Mouse (Mus musculus) limb, embryonic 13.5 days (tissue): ENCODE measurements around the gene Gm20547. TPM values are rescaled to one million over a fixed set of nuclear protein-coding genes. Genes with fewer than 3 reads are reported as not detected.
"Not testable (repeated sequence)": the region's sequence is repeated elsewhere in the genome, so short reads cannot be mapped to it uniquely, and the experiment has no call there.

Source experiments
- ATAC-seq: fragments of 200-750 bp; cut with Nextera tagmentation; 2 replicates; pipeline ENCODE4 v1.8.0; 2017; ENCODE audit warnings: low read depth, moderate number of reproducible peaks, moderate TSS enrichment; ENCODE audit not compliant: low FRiP score
- H3K27ac ChIP-seq: fragments of 300-500 bp; sonication (generic); 2 replicates; pipeline ENCODE4 v1.5.1; 2015; ENCODE audit warnings: inconsistent platforms, mild to moderate bottlenecking, moderate library complexity
- H3K27me3 ChIP-seq: fragments of 300-500 bp; sonication (generic); 2 replicates; pipeline ENCODE4 v1.6.1; 2015; ENCODE audit warnings: mild to moderate bottlenecking, inconsistent platforms
- H3K36me3 ChIP-seq: fragments of 300-500 bp; sonication (generic); 2 replicates; pipeline ENCODE4 v1.6.1; 2015; ENCODE audit warnings: inconsistent platforms, mild to moderate bottlenecking, moderate library complexity
- H3K4me1 ChIP-seq: fragments of 300-500 bp; sonication (generic); 2 replicates; pipeline ENCODE4 v1.6.1; 2015; ENCODE audit warnings: inconsistent platforms
- H3K4me2 ChIP-seq: fragments of 300-500 bp; sonication (generic); replicated peaks from 2 replicates; pipeline ENCODE4 v1.6.1; 2015; ENCODE audit warnings: inconsistent platforms, mild to moderate bottlenecking, moderate library complexity
- H3K4me3 ChIP-seq: fragments of 300-500 bp; sonication (generic); 2 replicates; pipeline ENCODE4 v1.5.1; 2015; ENCODE audit warnings: moderate library complexity, mild to moderate bottlenecking, inconsistent platforms
- H3K9ac ChIP-seq: fragments of 300-500 bp; sonication (generic); 2 replicates; pipeline ENCODE4 v1.6.1; 2015; ENCODE audit warnings: mild to moderate bottlenecking, inconsistent platforms
- H3K9me3 ChIP-seq: fragments of 300-500 bp; sonication (generic); 2 replicates; pipeline ENCODE4 v1.6.1; 2016; ENCODE audit warnings: inconsistent platforms
- WGBS: fragments of 180-500 bp; shearing (Covaris S2); methylation state at CpG from one replicate; pipeline ENCODE4 v1.1.7; 2015; 5-methylcytosine and 5-hydroxymethylcytosine counted together
- polyA plus RNA-seq: library from polyadenylated mRNA; unstranded; fragments of >200 nt; fragmentation: Nextera tagmentation; extraction: Ambion mirVana; gene quantifications from 2 replicates; pipeline ENCODE4 v1.2.1, GENCODE M21; 2015

Gene Gm20547
- polyA plus RNA-seq, 1 experiment from 2014 or later = not detected

DNA sequence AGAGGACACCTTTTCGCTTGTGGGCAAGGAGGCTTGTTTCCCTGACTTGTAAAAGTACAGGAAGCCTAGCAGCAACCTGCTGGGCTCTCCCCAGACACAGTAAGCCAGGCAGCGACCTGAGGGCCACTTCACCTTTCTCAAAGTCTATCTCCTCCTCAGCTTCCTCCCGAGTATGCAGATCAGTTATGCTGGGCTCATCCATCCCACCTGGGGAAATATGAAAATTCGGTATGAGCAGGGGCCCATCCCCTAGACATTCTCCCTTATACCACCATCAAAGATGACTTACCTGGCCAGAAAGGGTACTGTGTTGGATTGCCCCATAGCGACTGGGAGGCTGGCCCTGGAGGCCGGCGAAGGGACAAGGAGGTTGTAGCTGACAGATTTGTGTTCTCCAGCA is 34.2 kb downstream of the Gm20547 start:
- Histone ChIP-seq H3K27me3 (no peaks in the 10 kb centered on the region), H3K4me1 (peaks cover 21% of the 10 kb centered on the region), H3K4me2 (no peak overlapping the region), H3K9ac (peak overlapping the region; percentile 45; the same call in 1 of the 2 replicates), H3K9me3 (no peaks in the 10 kb centered on the region), H3K27ac (no peak overlapping the region), H3K36me3 (peaks cover 62% of the 10 kb centered on the region), H3K4me3 (no peak overlapping the region)
- ATAC-seq = no peak
- WGBS = 93% methylated on average over 7 of the region's 7 CpGs

DNA sequence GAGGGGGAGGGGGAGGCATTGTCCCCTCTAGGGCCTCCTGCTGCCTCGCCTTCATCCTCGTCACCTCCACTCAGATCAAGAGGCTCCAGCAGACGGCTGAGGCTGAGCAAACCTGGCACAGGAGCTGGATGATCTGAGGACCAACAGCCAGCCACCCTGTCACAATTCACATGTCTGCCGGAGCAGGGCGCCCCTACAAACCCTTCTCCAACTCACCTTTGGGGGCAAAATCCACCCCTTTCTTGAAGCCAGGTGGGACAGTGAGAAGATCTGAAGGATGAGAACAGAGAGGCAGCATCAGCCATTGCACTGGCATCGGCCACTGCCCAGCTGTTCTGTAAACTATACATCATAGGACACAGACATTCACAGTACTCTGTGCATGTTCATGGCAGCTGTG is 34.6 kb downstream of the Gm20547 start:
- H3K9me3 ChIP-seq = no peaks in the 10 kb centered on the region

DNA sequence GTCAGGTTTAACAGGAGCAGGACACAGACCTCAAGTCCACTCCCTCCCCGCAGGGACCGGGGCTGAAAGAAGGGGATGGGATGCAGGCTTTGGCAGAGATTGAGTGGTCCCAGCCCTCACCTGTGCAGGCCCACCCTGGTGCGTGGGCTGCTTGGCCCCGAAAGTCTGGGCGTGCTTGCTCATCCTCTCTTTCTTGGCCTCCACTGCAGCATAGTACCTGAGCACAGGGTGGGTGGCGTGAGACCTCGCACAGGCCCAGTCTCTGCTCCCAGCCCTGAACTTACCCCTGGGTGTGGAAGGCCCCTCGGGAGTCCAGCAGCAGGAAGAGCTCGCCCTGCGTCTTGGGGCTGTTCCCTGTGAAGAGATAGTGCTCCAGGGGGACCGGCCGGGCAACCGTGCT is 37.0 kb downstream of the Gm20547 start:
- peaks cover 84% of the 10 kb centered on the region for H3K36me3 ChIP-seq
- H3K9me3 ChIP-seq = no peaks in the 10 kb centered on the region
- H3K27ac ChIP-seq = no peak overlapping the region
- 94% methylated on average over 13 of the region's 13 CpGs for WGBS
- no peaks in the 10 kb centered on the region for H3K27me3 ChIP-seq
- no peak overlapping the region for H3K4me3 ChIP-seq
- no peak for ATAC-seq
- H3K4me2 ChIP-seq = no peak overlapping the region
- H3K4me1 ChIP-seq = peaks cover 6% of the 10 kb centered on the region
- H3K9ac ChIP-seq = no peak overlapping the region

More for the DNA sequence above, 34.6 kb downstream of the Gm20547 start:
- Histone ChIP-seq H3K36me3 (peaks cover 62% of the 10 kb centered on the region), H3K27me3 (no peaks in the 10 kb centered on the region), H3K4me2 (no peak overlapping the region), H3K27ac (no peak overlapping the region), H3K4me3 (no peak overlapping the region), H3K4me1 (peaks cover 21% of the 10 kb centered on the region), H3K9ac (peak overlapping the region; percentile 45; the same call in 1 of the 2 replicates)
- no peak for ATAC-seq
- WGBS = 90% methylated on average over 6 of the region's 6 CpGs

DNA sequence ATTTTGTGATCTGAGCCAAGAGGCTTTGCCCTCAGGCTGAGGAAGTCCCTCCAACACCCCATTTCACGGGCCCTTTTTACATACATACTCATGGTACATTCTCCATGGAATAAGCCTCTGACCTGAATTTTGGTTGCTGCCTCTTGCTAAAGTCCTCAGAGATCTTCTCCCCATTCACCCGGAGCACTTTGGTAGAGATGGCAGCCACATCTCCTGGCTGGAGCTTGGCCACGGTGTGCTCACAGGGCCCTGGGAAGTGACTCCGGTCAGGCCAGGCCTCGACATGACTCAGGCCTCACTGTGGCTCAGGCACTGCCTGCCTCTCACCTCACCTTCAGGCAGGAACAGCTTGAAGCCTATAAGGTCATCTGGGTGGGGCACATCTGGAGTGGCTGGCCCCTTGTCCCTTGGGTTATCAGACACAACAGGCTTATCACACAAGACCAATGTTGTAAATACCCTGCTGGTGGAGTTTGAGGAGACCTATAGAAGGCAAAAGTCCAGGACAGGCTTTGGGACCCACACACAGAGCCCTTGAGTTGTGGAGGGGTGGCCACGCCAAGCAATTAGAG is 41.0 kb downstream of the Gm20547 start:
- no peak for ATAC-seq
- Histone ChIP-seq H3K27ac (no peak overlapping the region), H3K4me1 (peaks cover 19% of the 10 kb centered on the region), H3K9ac (no peak overlapping the region), H3K4me3 (no peak overlapping the region), H3K27me3 (no peaks in the 10 kb centered on the region), H3K4me2 (no peak overlapping the region), H3K36me3 (peaks cover 73% of the 10 kb centered on the region), H3K9me3 (no peaks in the 10 kb centered on the region)
- 89% methylated on average over 6 of the region's 6 CpGs for WGBS

DNA sequence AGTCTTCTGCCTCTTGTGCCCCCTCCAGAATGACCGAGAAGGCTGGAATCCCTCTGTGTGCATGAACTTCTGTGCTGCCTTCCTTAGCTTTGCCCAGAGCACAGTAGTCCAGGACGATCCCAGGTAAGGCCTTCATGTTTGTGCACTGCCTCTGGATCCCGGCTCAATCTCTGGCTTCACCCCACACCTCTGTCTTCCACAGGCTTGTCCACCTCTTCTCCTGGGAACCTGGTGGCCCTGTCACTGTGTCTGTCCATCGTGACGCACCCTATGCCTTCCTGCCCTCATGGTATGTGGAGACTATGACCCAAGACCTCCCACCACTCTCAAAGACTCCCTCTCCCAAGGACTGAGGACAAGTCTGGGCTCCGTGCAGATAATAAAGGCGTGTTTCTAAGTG is 43.1 kb downstream of the Gm20547 start:
- H3K4me3 ChIP-seq = no peak overlapping the region
- WGBS = 89% methylated on average over 7 of the region's 7 CpGs
- H3K36me3 ChIP-seq = peaks cover 54% of the 10 kb centered on the region
- H3K4me2 ChIP-seq = peak overlapping the region; percentile 25
- no peak overlapping the region for H3K27ac ChIP-seq
- no peaks in the 10 kb centered on the region for H3K27me3 ChIP-seq
- H3K9me3 ChIP-seq = no peaks in the 10 kb centered on the region
- H3K9ac ChIP-seq = no peak overlapping the region
- peaks cover 23% of the 10 kb centered on the region for H3K4me1 ChIP-seq
- no peak for ATAC-seq

DNA sequence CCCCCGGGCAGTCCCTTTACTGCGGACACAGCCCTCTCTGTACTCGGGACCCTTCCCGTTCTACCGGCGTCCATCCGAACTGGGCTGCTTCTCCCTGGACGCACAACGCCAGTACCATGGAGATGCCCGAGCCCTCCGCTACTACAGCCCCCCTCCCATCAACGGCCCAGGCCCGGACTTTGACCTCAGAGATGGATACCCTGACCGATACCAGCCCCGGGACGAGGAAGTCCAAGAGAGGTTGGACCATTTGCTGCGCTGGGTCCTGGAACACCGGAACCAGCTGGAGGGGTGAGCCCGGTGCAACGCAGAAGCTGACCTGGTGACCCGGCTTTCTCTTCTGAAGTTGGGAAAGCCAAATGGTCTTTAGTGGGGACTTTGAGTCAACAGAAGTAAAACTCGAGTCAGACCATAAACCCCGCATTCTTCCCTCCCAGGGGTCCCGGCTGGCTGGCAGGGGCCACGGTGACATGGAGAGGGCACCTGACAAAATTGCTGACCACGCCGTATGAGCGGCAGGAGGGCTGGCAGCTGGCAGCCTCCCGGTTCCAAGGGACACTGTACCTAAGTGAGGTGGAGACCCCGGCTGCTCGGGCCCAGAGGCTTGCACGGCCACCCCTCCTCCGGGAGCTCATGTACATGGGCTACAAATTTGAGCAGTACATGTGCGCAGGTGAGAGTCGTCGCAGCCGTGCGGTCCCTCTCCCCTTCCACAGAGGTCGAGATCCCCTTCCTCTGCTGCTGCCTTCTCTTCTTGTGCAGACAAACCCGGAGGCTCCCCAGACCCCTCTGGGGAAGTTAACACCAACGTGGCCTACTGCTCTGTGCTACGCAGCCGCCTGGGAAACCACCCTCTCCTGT is 44.1 kb downstream of the Gm20547 start:
- ATAC-seq = no peak
- peak overlapping the region; percentile 78; the same call in 1 of the 2 replicates for H3K27ac ChIP-seq
- H3K4me3 ChIP-seq = peak overlapping the region; percentile 79
- peak overlapping the region; percentile 100 for H3K4me2 ChIP-seq
- no peaks in the 10 kb centered on the region for H3K9me3 ChIP-seq
- WGBS = 32% methylated on average over 43 of the region's 43 CpGs
- H3K27me3 ChIP-seq = no peaks in the 10 kb centered on the region
- peak overlapping the region; percentile 85 for H3K9ac ChIP-seq
- peaks cover 23% of the 10 kb centered on the region for H3K4me1 ChIP-seq
- H3K36me3 ChIP-seq = peaks cover 52% of the 10 kb centered on the region

DNA sequence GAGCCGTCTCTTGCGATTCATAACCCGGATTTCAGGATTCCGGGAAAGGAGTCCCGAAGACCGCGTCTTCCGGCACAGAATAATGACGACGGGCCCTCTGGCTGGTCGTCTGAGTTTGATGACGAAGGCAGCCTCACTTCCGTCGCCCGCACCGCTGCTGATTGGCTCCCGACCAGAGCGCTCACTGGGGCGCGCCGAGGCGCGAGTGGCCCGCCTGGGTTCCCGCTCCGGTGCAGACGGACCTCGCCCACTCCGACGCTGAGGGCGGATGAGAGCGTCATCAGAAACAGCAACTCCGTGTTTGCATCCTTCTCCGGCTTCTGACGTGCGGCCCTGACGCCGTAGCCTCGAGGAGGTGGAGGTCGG is 45.0 kb downstream of the Gm20547 start, which contains the start of the genes Stk19 and Dxo:
TSS of gene Stk19 (minus strand) at position 90 of the 366 bp plus-strand sequence.
TSS of gene Dxo (plus strand) at position 164 of the 366 bp plus-strand sequence.
- peaks cover 52% of the 10 kb centered on the region for H3K36me3 ChIP-seq
- H3K4me3 ChIP-seq = peak within 1 kb of the TSS; percentile 79
- peak; percentile 92 for ATAC-seq
- WGBS = 0% methylated on average over 40 of the region's 40 CpGs
- peak within 1 kb of the TSS; percentile 78; the same call in 1 of the 2 replicates for H3K27ac ChIP-seq
- no peaks in the 10 kb centered on the region for H3K27me3 ChIP-seq
- peak within 1 kb of the TSS; percentile 85 for H3K9ac ChIP-seq
- H3K9me3 ChIP-seq = no peaks in the 10 kb centered on the region
- peaks cover 23% of the 10 kb centered on the region for H3K4me1 ChIP-seq
- peak within 1 kb of the TSS; percentile 100 for H3K4me2 ChIP-seq

DNA sequence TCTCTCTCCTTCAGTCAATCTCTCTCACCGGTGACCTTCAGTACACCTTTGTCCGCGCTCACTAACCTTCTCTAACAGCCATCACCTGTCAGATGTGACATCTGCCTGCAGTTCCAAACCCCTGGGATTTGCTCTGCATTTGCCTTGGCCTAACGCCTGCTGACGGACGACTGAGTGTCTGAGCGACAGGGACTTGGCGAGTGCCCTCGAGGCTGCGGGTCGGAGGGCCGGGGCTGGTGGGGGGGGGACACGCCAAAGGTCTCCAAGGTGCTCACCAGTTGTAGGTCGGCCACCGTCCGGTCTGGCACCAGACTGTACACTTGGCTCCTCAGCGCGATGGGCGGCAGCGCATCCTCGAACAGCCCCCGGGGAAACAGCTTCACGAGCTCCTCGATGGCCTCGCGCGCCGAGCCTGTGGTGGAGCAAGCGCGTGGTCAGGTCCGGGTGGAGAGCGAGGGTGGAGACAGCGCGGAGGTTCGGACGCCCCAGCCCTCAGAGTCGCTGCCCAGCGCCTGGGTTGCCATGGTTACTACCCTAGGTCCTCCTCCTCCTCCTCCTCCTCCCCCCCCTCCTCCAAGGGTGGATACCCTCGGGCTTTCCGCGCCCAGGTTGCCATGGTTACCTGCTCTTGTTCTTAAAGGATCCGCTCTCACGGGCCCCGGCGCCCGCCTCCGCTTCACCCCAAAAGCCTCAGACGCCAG is 45.5 kb downstream of the Gm20547 start:
- peak; percentile 78 for ATAC-seq
- H3K36me3 ChIP-seq = peaks cover 51% of the 10 kb centered on the region
- 0 out of 2 replicates have a peak, but pooled peaks cover 1% of the 10 kb centered on the region for H3K9me3 ChIP-seq
- peaks cover 23% of the 10 kb centered on the region for H3K4me1 ChIP-seq
- H3K4me3 ChIP-seq = peak overlapping the region; percentile 79
- H3K9ac ChIP-seq = peak overlapping the region; percentile 85
- H3K27ac ChIP-seq = no peak overlapping the region; the same call in 1 of the 2 replicates
- 4% methylated on average over 48 of the region's 48 CpGs for WGBS
- H3K27me3 ChIP-seq = no peaks in the 10 kb centered on the region
- H3K4me2 ChIP-seq = peak overlapping the region; percentile 100

DNA sequence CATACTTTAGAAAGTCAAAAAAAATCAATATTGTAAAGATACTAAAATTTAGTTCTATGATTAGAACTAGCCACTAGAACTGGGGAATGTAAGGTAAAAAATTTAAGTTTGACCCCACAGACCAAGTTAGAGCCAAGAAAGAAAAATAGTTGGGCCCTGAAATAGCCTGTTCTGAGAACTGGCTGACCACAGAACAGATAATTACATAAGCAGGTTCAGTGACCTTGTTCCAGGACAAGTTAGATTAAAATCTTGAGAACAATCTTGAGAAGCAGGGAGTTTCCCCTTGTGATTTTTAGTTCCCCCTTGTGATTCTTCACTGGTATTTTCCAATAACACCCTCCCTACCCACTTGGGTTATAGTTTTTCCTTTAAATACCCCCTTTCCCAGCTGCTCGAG is 51.1 kb downstream of the Gm20547 start:
- H3K4me2 ChIP-seq, H3K4me3 ChIP-seq, ATAC-seq, H3K4me1 ChIP-seq, H3K27ac ChIP-seq, H3K9ac ChIP-seq, H3K27me3 ChIP-seq, H3K9me3 ChIP-seq: not testable (repeated sequence)
- 97% methylated on average over 1 of the region's 1 CpGs for WGBS
- peaks cover 74% of the 10 kb centered on the region for H3K36me3 ChIP-seq

DNA sequence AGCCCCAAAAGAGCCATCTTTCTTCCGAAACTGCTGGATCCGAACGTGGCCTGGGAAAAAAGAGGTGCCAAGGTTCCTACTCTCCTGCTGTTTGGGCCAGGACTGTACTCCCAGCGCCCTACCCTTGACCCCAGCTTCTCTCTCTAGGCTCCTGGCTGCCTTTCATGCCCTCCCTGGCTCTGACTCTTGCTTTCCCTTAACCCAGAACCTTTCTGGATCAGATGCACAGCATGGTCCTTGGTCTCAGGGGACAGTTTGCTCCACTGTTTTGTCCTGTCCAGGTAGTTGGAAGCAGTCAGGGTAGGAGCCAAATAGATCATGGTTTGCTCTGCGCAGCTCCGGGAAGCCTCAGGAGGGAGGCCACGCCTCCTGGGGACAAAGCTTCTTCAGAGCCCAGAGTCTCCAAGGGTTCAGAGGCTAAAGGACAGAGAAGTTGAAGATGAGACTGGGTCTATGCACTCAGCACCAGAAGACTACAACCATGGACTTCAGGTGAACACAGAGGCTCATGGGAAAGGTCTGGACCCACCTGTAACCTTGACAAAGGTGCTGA is 66.9 kb downstream of the Gm20547 start:
- 75% methylated on average over 7 of the region's 7 CpGs for WGBS
- Histone ChIP-seq H3K27ac (no peak overlapping the region), H3K4me2 (no peak overlapping the region), H3K4me3 (no peak overlapping the region), H3K9ac (no peak overlapping the region), H3K27me3 (no peaks in the 10 kb centered on the region), H3K9me3 (no peaks in the 10 kb centered on the region), H3K36me3 (no peaks in the 10 kb centered on the region), H3K4me1 (no peaks in the 10 kb centered on the region)
- no peak for ATAC-seq

DNA sequence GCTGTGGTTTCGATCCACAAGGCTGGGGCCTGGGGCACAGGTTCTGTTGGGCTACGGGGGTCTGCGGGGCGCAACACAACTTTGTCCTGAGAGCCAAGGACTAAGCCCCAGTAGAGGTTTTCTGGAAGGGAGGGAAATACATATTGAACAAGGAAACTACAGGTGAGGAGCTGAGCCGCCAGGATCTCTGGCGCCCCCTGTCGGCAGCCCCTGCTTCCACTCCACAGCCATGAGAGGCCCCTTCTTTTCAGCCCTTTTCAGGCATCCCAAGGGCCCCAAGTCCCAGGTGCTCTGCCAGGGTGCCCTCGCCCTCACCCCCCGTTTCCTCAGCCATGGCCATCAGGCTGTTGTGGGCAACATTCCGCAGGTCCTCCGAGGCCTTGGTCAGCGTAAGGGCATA is 68.1 kb downstream of the Gm20547 start:
- H3K4me1 ChIP-seq, H3K4me3 ChIP-seq, H3K9me3 ChIP-seq, ATAC-seq, H3K36me3 ChIP-seq, H3K27ac ChIP-seq, H3K4me2 ChIP-seq, H3K27me3 ChIP-seq, H3K9ac ChIP-seq: not testable (repeated sequence)
- 61% methylated on average over 12 of the region's 12 CpGs for WGBS

DNA sequence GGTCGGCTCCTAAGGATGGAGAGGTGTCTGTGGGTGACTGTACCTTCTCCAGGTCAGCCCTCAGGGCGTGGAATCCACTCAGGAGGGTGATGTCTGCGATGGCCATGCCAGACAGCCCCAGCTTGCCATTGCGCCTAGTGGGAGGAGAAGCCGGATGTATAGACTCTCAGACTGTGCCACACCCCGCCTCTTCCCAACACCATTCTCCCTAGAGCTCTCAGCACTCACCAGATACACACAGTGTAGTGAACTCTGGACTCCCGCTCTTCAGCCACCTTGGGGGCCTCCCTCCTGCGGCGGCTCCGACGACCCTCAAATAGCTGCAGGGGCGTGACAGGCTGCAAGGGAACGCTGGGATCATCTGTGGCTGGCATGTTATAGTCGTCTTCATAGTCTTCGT is 70.6 kb downstream of the Gm20547 start:
- Histone ChIP-seq H3K27ac (no peak overlapping the region), H3K27me3 (no peaks in the 10 kb centered on the region), H3K4me2 (no peak overlapping the region), H3K36me3 (no peaks in the 10 kb centered on the region), H3K4me3 (no peak overlapping the region), H3K9ac (no peak overlapping the region), H3K4me1 (no peaks in the 10 kb centered on the region), H3K9me3 (no peaks in the 10 kb centered on the region)
- ATAC-seq = no peak
- 77% methylated on average over 15 of the region's 15 CpGs for WGBS
